Mouse (Mus musculus) neural tube, embryonic 15.5 days (tissue): ENCODE results near the gene Gpd1. TPM values are rescaled to one million over a fixed set of nuclear protein-coding genes. Genes with fewer than 3 reads are reported as not detected.
A peak's percentile ranks its signal among the peaks of the same experiment; 100 is the strongest.
"Not testable (repeated sequence)": the region's sequence is repeated elsewhere in the genome, so short reads cannot be mapped to it uniquely, and the experiment has no call there.

Experiments
- ATAC-seq: fragments of 200-750 bp; cut with Nextera tagmentation; 2 replicates; pipeline ENCODE4 v1.8.0; 2017; ENCODE audit warnings: mild to moderate bottlenecking, moderate TSS enrichment, moderate library complexity; ENCODE audit not compliant: low FRiP score
- H3K27ac ChIP-seq: fragments of 300-500 bp; sonication (generic); replicated peaks from 2 replicates; pipeline ENCODE4 v1.5.1; 2015; ENCODE audit warnings: mild to moderate bottlenecking, inconsistent platforms
- H3K27me3 ChIP-seq: fragments of 300-500 bp; sonication (generic); replicated peaks from 2 replicates; pipeline ENCODE4 v1.6.1; 2015; ENCODE audit warnings: inconsistent platforms
- H3K36me3 ChIP-seq: fragments of 300-500 bp; sonication (generic); 2 replicates; pipeline ENCODE4 v1.6.1; 2015; ENCODE audit warnings: inconsistent platforms
- H3K4me1 ChIP-seq: fragments of 300-500 bp; sonication (generic); 2 replicates; pipeline ENCODE4 v1.6.1; 2015; ENCODE audit warnings: inconsistent platforms
- H3K4me2 ChIP-seq: fragments of 300-500 bp; sonication (generic); 2 replicates; pipeline ENCODE4 v1.6.1; 2015; ENCODE audit warnings: inconsistent platforms, mild to moderate bottlenecking, moderate library complexity
- H3K4me3 ChIP-seq: fragments of 300-500 bp; sonication (generic); replicated peaks from 2 replicates; pipeline ENCODE4 v1.5.1; 2015; ENCODE audit warnings: mild to moderate bottlenecking, inconsistent platforms
- H3K9ac ChIP-seq: fragments of 300-500 bp; sonication (generic); replicated peaks from 2 replicates; pipeline ENCODE4 v1.6.1; 2015; ENCODE audit warnings: mild to moderate bottlenecking, inconsistent platforms
- H3K9me3 ChIP-seq: fragments of 300-500 bp; sonication (generic); replicated peaks from 2 replicates; pipeline ENCODE4 v1.6.1; 2016; ENCODE audit warnings: inconsistent platforms
- WGBS: fragments of 180-500 bp; shearing (Covaris S2); methylation state at CpG from one replicate; pipeline ENCODE4 v1.1.7; 2015; ENCODE audit warnings: mixed read lengths; 5-methylcytosine and 5-hydroxymethylcytosine counted together
- polyA plus RNA-seq: library from polyadenylated mRNA; unstranded; fragments of >200 nt; fragmentation: Nextera tagmentation; extraction: Ambion mirVana; gene quantifications from 2 replicates; pipeline ENCODE4 v1.2.1, GENCODE M21; 2015

The Gpd1 gene
- polyA plus RNA-seq, 1 experiment from 2014 or later: 5.2 TPM

- H3K9me3 ChIP-seq: no peaks in the 10 kb centered on the region
- peaks cover 56% of the 10 kb centered on the region for H3K4me1 ChIP-seq
- 67% methylated on average over 7 of the region's 7 CpGs for WGBS
- no peak overlapping the region for H3K27ac ChIP-seq
- no peak overlapping the region for H3K4me3 ChIP-seq
- no peaks in the 10 kb centered on the region for H3K27me3 ChIP-seq
- peak overlapping the region; percentile 30 for H3K4me2 ChIP-seq
- ATAC-seq: no peak
- H3K9ac ChIP-seq: no peak overlapping the region
- peaks cover 14% of the 10 kb centered on the region; the same call in 1 of the 2 replicates for H3K36me3 ChIP-seq
These were observed 38.3 kb upstream of the Gpd1 start for GRCm38 (mm10) chr15:99679008-99679407.

- peaks cover 33% of the 10 kb centered on the region for H3K36me3 ChIP-seq
- ATAC-seq: no peak
- H3K27me3 ChIP-seq: no peaks in the 10 kb centered on the region
- no peak overlapping the region for H3K4me2 ChIP-seq
- H3K9me3 ChIP-seq: no peaks in the 10 kb centered on the region
- no peak overlapping the region for H3K27ac ChIP-seq
- H3K9ac ChIP-seq: no peak overlapping the region
- H3K4me1 ChIP-seq: peaks cover 21% of the 10 kb centered on the region
- no peak overlapping the region for H3K4me3 ChIP-seq
- 91% methylated on average over 7 of the region's 7 CpGs for WGBS
These were observed 34.4 kb upstream of the Gpd1 start for GRCm38 (mm10) chr15:99682880-99683279.

- Histone ChIP-seq H3K4me3 (no peak overlapping the region), H3K36me3 (peaks cover 33% of the 10 kb centered on the region)
- no peak for ATAC-seq
These were observed 33.2 kb upstream of the Gpd1 start for GRCm38 (mm10) chr15:99684156-99684555.

GRCm38 (mm10) chr15:99688712-99689111 lies 28.6 kb upstream of the Gpd1 start:
- Histone ChIP-seq H3K4me3 (no peak overlapping the region), H3K27ac (no peak overlapping the region), H3K36me3 (peaks cover 32% of the 10 kb centered on the region), H3K27me3 (no peaks in the 10 kb centered on the region), H3K9ac (no peak overlapping the region), H3K4me2 (no peak overlapping the region), H3K4me1 (peaks cover 28% of the 10 kb centered on the region), H3K9me3 (no peaks in the 10 kb centered on the region)
- 2% methylated on average over 4 of the region's 4 CpGs for WGBS
- ATAC-seq: 0 out of 2 replicates have a peak, but pooled peaks have one; percentile 43

More at GRCm38 (mm10) chr15:99684156-99684555, 33.2 kb upstream of the Gpd1 start:
- Histone ChIP-seq H3K9ac (no peak overlapping the region), H3K4me2 (no peak overlapping the region), H3K4me1 (peaks cover 14% of the 10 kb centered on the region; the same call in 1 of the 2 replicates), H3K9me3 (no peaks in the 10 kb centered on the region), H3K27me3 (no peaks in the 10 kb centered on the region), H3K27ac (no peak overlapping the region)
- WGBS: 93% methylated on average over 5 of the region's 5 CpGs

- Histone ChIP-seq H3K27ac (no peak overlapping the region), H3K9me3 (no peaks in the 10 kb centered on the region), H3K4me1 (peaks cover 28% of the 10 kb centered on the region), H3K9ac (no peak overlapping the region), H3K27me3 (no peaks in the 10 kb centered on the region), H3K36me3 (peaks cover 32% of the 10 kb centered on the region), H3K4me2 (no peak overlapping the region), H3K4me3 (no peak overlapping the region)
- ATAC-seq: no peak
- WGBS: 35% methylated on average over 4 of the region's 4 CpGs
These were observed 26.4 kb upstream of the Gpd1 start for GRCm38 (mm10) chr15:99690924-99691323.

GRCm38 (mm10) chr15:99691976-99692375 lies 25.3 kb upstream of the Gpd1 start:
- no peak overlapping the region for H3K4me3 ChIP-seq
- no peak for ATAC-seq
- peaks cover 32% of the 10 kb centered on the region for H3K36me3 ChIP-seq
- H3K4me2 ChIP-seq: no peak overlapping the region
- WGBS: 53% methylated on average over 9 of the region's 9 CpGs
- no peaks in the 10 kb centered on the region for H3K27me3 ChIP-seq
- H3K9me3 ChIP-seq: no peaks in the 10 kb centered on the region
- H3K27ac ChIP-seq: no peak overlapping the region
- H3K4me1 ChIP-seq: peaks cover 28% of the 10 kb centered on the region
- H3K9ac ChIP-seq: no peak overlapping the region

- WGBS: 42% methylated on average over 2 of the region's 2 CpGs
- no peak overlapping the region for H3K9ac ChIP-seq
- H3K4me2 ChIP-seq: no peak overlapping the region
- peaks cover 50% of the 10 kb centered on the region for H3K36me3 ChIP-seq
- H3K9me3 ChIP-seq: no peaks in the 10 kb centered on the region
- no peaks in the 10 kb centered on the region for H3K27me3 ChIP-seq
- H3K4me1 ChIP-seq: peaks cover 13% of the 10 kb centered on the region; the same call in 1 of the 2 replicates
- no peak for ATAC-seq
- no peak overlapping the region for H3K4me3 ChIP-seq
- H3K27ac ChIP-seq: no peak overlapping the region
These were observed 20.0 kb upstream of the Gpd1 start for GRCm38 (mm10) chr15:99697309-99697708.

GRCm38 (mm10) chr15:99698533-99699085 lies 18.7 kb upstream of the Gpd1 start:
- Histone ChIP-seq H3K4me2 (no peak overlapping the region), H3K9ac (no peak overlapping the region), H3K27me3 (no peaks in the 10 kb centered on the region), H3K4me3 (no peak overlapping the region), H3K4me1 (peaks cover 17% of the 10 kb centered on the region), H3K36me3 (peaks cover 44% of the 10 kb centered on the region), H3K9me3 (no peaks in the 10 kb centered on the region), H3K27ac (no peak overlapping the region)
- no peak for ATAC-seq
- WGBS: 42% methylated on average over 20 of the region's 20 CpGs

GRCm38 (mm10) chr15:99699715-99700114 lies 17.6 kb upstream of the Gpd1 start:
- no peak overlapping the region for H3K4me3 ChIP-seq
- WGBS: 62% methylated on average over 10 of the region's 10 CpGs
- no peak overlapping the region; the same call in 1 of the 2 replicates for H3K9ac ChIP-seq
- no peak overlapping the region for H3K4me2 ChIP-seq
- peaks cover 44% of the 10 kb centered on the region for H3K36me3 ChIP-seq
- peaks cover 28% of the 10 kb centered on the region for H3K4me1 ChIP-seq
- H3K9me3 ChIP-seq: no peaks in the 10 kb centered on the region
- H3K27me3 ChIP-seq: no peaks in the 10 kb centered on the region
- 0 out of 2 replicates have a peak overlapping the region, but pooled peaks have one; percentile 18 for H3K27ac ChIP-seq
- no peak for ATAC-seq

GRCm38 (mm10) chr15:99700219-99701106 lies 16.9 kb upstream of the Gpd1 start:
- Histone ChIP-seq H3K9ac (no peak overlapping the region), H3K36me3 (peaks cover 37% of the 10 kb centered on the region), H3K27ac (peak overlapping the region; percentile 98; the same call in 1 of the 2 replicates), H3K4me2 (no peak overlapping the region), H3K9me3 (no peaks in the 10 kb centered on the region), H3K4me1 (peaks cover 33% of the 10 kb centered on the region), H3K27me3 (no peaks in the 10 kb centered on the region), H3K4me3 (no peak overlapping the region)
- ATAC-seq: no peak
- 88% methylated on average over 18 of the region's 18 CpGs for WGBS

- not testable (repeated sequence) for H3K27me3 ChIP-seq, H3K9me3 ChIP-seq
- H3K27ac ChIP-seq: peak overlapping the region; percentile 98
- peak overlapping the region; percentile 82 for H3K4me2 ChIP-seq
- peak overlapping the region; percentile 84 for H3K4me3 ChIP-seq
- ATAC-seq: peak; percentile 8; the same call in 1 of the 2 replicates
- peaks cover 36% of the 10 kb centered on the region for H3K36me3 ChIP-seq
- 47% methylated on average over 16 of the region's 16 CpGs for WGBS
- peaks cover 36% of the 10 kb centered on the region for H3K4me1 ChIP-seq
- H3K9ac ChIP-seq: peak overlapping the region; percentile 93; the same call in 1 of the 2 replicates
These were observed 15.7 kb upstream of the Gpd1 start for GRCm38 (mm10) chr15:99701640-99701998.
